Mouse (Mus musculus): ENCODE results near the gene Slc44a3.

GRCm38 (mm10) chr3:121569767-121570166 is 37.6 kb upstream of the Slc44a3 start:
- TF ChIP-seq MAX (IDR thresholded peaks at IDR 0.05; ENCODE audit: low read depth) (no peak), USF1 (IDR thresholded peaks at IDR 0.05; ENCODE audit: low read depth) (no peak), MYOD1 (IDR thresholded peaks at IDR 0.05; ENCODE audit: control insufficient read depth in 1 of 3, insufficient read length in 2 of 3, low read depth in 2 of 3) (no peak), POLR2A (IDR thresholded peaks at IDR 0.05; ENCODE audit: insufficient read length, low read depth) (no peak), E2F4 (IDR thresholded peaks at IDR 0.05; ENCODE audit: insufficient read depth) (no peak), CEBPB (IDR thresholded peaks at IDR 0.05; ENCODE audit: insufficient read depth, poor library complexity, severe bottlenecking) (no peak), REST (IDR thresholded peaks at IDR 0.05; ENCODE audit: insufficient read depth, insufficient read length) (no peak), TCF12 (IDR thresholded peaks at IDR 0.05; ENCODE audit: insufficient read depth, poor library complexity, severe bottlenecking) (no peak), TCF3 (IDR thresholded peaks at IDR 0.05; ENCODE audit: insufficient read length, low read depth) (no peak), POLR2AphosphoS2 (IDR thresholded peaks at IDR 0.05; ENCODE audit: insufficient read length, low read depth) (no peak), SRF (IDR thresholded peaks at IDR 0.05; ENCODE audit: control insufficient read depth, insufficient read length, low read depth) (no peak), MYOG (IDR thresholded peaks at IDR 0.05; ENCODE audit: control insufficient read depth in 1 of 3, insufficient read depth in 1 of 3, insufficient read length in 2 of 3, low read depth in 2 of 3) (no peak)

Measured in myocyte (in vitro differentiated cells).